Mouse (Mus musculus): ENCODE measurements around the gene Acta2. TPM values are rescaled to one million over a fixed set of nuclear protein-coding genes. Genes with fewer than 3 reads are reported as not detected.
A peak's percentile ranks its signal among the peaks of the same experiment; 100 is the strongest.

The Acta2 gene
- polyA plus RNA-seq, 1 experiment from 2014 or later, result 115 TPM

DNA sequence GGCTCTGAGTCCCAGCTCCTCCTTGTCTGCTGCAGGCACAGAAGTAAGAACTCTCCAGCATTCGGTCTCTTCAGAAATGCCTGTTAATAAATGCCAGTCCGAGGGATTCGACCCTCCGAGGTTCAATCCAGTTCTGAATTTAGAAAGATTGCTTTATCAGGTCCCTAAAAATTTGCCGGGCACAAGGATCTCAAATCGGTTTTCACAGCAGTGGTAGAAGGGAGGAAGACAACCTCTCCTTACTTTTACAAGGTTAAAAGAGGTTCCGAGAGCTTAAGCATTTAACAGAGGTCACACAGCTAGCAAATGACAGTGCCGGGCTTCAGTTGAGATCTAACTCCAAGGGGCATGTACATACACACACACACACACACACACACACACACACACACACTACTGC lies 36.0 kb upstream of the Acta2 start:
- 0 out of 2 replicates have a peak, but pooled peaks cover 2% of the 10 kb centered on the region for H3K27me3 ChIP-seq (ENCODE audit: control insufficient read depth, insufficient read depth, low read length)
- 0 out of 2 replicates have a peak overlapping the region, but pooled peaks have one; percentile 48 for H3K9ac ChIP-seq (ENCODE audit: low read depth, low read length)
- WGBS, result 60% methylated on average over 8 of the region's 8 CpGs
- no peaks in the 10 kb centered on the region for H3K4me1 ChIP-seq (ENCODE audit: control insufficient read depth, insufficient read depth, low read length)
- peak overlapping the region; percentile 91 for H3K4me2 ChIP-seq (replicated peaks; ENCODE audit: low read depth, low read length)
- no peaks in the 10 kb centered on the region for H3K36me3 ChIP-seq (ENCODE audit: control insufficient read depth, insufficient read depth, low read length)
- no peak overlapping the region for H3K27ac ChIP-seq (ENCODE audit: low read depth, low read length)
- no peak for ATAC-seq (ENCODE audit: low FRiP score, low TSS enrichment)
- no peaks in the 10 kb centered on the region for H3K9me3 ChIP-seq (ENCODE audit: control insufficient read depth, low read length)
- peak overlapping the region; percentile 46; the same call in 1 of the 2 replicates for H3K4me3 ChIP-seq (ENCODE audit: low read length)

DNA sequence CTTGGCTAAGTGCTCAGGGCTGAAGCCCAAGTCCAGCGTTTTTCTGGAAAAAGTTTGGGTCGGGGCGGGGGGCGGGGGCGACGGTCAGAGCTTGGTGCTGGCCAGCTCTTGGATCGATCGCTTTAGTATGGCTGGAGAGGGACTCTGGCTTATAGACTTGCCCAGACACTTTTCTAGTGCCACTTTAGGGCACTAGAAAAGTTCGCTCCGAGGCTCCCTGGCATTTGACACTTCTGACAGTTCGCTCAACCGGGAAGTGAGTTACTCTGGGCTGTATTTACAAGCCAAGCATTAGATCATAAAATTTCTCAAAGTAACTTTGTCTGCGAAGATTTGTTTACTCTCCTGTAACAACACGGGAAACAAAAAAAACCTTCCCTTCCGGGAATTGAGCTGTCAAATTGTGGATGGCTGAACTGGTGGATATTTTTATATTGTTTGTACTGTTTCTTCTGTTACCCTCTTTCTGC lies 35.5 kb upstream of the Acta2 start:
- Histone ChIP-seq H3K36me3 (ENCODE audit: control insufficient read depth, insufficient read depth, low read length) (no peaks in the 10 kb centered on the region), H3K4me2 (replicated peaks; ENCODE audit: low read depth, low read length) (peak overlapping the region; percentile 91), H3K9ac (ENCODE audit: low read depth, low read length) (peak overlapping the region; percentile 48; the same call in 1 of the 2 replicates), H3K9me3 (ENCODE audit: control insufficient read depth, low read length) (no peaks in the 10 kb centered on the region), H3K4me3 (ENCODE audit: low read length) (peak overlapping the region; percentile 46), H3K4me1 (ENCODE audit: control insufficient read depth, insufficient read depth, low read length) (no peaks in the 10 kb centered on the region), H3K27me3 (ENCODE audit: control insufficient read depth, insufficient read depth, low read length) (0 out of 2 replicates have a peak, but pooled peaks cover 2% of the 10 kb centered on the region), H3K27ac (ENCODE audit: low read depth, low read length) (no peak overlapping the region)
- WGBS, result 9% methylated on average over 15 of the region's 15 CpGs
- peak; percentile 52 for ATAC-seq (ENCODE audit: low FRiP score, low TSS enrichment)

DNA sequence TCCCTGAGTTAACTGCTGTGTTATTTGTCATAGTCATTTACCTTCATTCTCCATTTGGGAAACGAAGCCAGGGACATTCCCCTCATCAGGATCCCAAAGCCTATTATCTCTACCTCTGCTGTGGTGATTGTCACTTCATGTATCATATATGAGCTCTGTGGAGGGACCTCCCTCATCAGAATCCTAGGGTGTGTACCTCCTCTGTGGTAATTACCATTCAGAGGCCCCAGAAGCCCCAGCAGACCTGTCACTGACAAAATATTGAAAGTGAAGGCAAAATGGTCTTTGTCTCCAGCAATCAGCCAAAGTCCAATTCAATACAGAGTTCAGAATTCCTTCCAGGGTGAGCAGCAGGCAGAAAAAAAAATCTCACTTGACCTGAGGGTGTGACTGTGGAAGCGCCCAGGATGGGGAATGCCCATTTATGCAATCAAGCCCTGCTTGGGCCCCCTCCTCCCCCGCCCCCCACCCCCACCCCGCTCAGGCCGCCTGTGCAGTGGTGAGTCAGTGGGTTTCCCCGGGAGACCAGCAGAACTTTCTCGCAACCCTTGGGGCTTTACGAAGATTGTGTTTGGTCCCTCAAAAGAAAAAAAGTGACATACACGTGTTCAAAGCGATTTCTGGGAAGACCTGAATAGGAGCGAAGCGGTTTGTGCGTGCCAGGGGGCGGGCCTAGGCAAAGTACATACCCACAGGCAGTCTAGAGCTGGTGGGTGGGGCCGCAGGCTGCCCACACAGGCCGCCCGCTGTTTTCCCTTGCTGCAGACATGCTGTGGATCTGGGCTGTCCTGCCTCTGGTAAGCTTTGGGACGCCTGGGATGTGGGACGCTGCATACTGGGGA lies 34.8 kb upstream of the Acta2 start, which contains the start of gene Fas:
Fas (plus strand) TSS at position 719 of the 842 bp plus-strand sequence.
- Histone ChIP-seq H3K4me2 (replicated peaks; ENCODE audit: low read depth, low read length) (peak within 1 kb of the TSS; percentile 91), H3K4me1 (ENCODE audit: control insufficient read depth, insufficient read depth, low read length) (no peaks in the 10 kb centered on the region), H3K27ac (ENCODE audit: low read depth, low read length) (no peak within 1 kb of the TSS), H3K9ac (ENCODE audit: low read depth, low read length) (peak within 1 kb of the TSS; percentile 48; the same call in 1 of the 2 replicates), H3K36me3 (ENCODE audit: control insufficient read depth, insufficient read depth, low read length) (no peaks in the 10 kb centered on the region), H3K27me3 (ENCODE audit: control insufficient read depth, insufficient read depth, low read length) (0 out of 2 replicates have a peak, but pooled peaks cover 2% of the 10 kb centered on the region), H3K9me3 (ENCODE audit: control insufficient read depth, low read length) (no peaks in the 10 kb centered on the region), H3K4me3 (ENCODE audit: low read length) (peak within 1 kb of the TSS; percentile 46)
- ATAC-seq (ENCODE audit: low FRiP score, low TSS enrichment), result peak; percentile 94
- WGBS, result 4% methylated on average over 19 of the region's 19 CpGs

DNA sequence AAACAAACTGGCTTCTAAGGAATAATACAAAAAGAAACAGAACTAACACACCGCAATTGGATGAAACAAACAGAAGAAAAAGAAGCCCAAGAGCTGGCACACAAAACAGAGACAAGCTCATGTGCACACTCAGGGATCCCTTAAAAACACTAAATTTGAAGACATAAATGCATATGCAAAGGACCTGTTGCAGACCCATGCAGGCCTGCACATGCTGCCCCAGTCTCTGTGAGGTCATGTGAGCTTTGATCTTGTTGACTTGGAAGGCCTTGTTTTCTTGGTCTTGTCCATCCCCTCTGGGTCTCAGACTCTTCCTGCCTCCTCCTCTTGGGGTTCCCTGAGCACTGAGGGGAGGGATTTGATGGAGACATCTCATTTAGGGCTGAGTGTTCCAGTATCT lies 33.3 kb upstream of the Acta2 start:
- Histone ChIP-seq H3K27me3 (ENCODE audit: control insufficient read depth, insufficient read depth, low read length) (0 out of 2 replicates have a peak, but pooled peaks cover 2% of the 10 kb centered on the region), H3K4me3 (ENCODE audit: low read length) (no peak overlapping the region), H3K36me3 (ENCODE audit: control insufficient read depth, insufficient read depth, low read length) (no peaks in the 10 kb centered on the region), H3K4me2 (replicated peaks; ENCODE audit: low read depth, low read length) (no peak overlapping the region), H3K9ac (ENCODE audit: low read depth, low read length) (no peak overlapping the region), H3K9me3 (ENCODE audit: control insufficient read depth, low read length) (no peaks in the 10 kb centered on the region), H3K27ac (ENCODE audit: low read depth, low read length) (no peak overlapping the region), H3K4me1 (ENCODE audit: control insufficient read depth, insufficient read depth, low read length) (no peaks in the 10 kb centered on the region)
- no peak for ATAC-seq (ENCODE audit: low FRiP score, low TSS enrichment)
- WGBS, result 97% methylated on average over 1 of the region's 1 CpGs

DNA sequence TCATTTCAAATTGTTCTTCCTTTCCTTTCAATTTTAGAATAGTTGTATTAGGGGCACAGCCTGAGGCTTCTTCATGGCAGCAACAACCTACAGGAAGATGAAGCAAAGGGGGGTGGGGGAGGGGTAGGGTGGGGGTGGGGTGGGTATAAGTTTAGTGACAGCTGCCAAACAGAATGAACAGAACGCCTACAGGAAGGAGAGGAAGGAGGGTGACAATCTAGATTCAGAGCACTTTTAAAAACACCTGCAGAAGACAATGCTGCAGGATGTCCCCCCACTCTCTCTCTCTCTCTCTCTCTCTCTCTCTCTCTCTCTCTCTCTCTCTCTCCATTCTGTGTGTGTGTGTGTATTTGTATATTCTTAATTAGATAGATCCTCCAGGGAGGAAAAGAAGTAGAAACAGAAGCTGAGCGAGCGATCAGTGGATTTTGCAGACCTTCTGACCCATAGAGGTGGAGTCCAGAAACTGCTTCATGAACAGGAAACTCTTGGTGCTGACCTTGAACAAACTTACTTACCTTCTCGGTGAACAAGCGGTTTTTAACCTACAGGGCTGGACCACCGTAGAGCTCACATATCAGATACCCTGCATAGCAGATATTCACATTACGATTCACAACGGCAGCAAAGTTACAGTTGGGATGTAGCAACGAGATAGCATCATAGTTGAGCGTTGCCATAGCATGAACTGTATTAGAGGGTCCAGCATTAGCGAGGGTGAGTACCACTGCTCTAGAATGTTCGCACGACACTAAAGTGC lies 32.4 kb upstream of the Acta2 start:
- Histone ChIP-seq H3K4me2 (replicated peaks; ENCODE audit: low read depth, low read length) (no peak overlapping the region), H3K9ac (ENCODE audit: low read depth, low read length) (no peak overlapping the region), H3K9me3 (ENCODE audit: control insufficient read depth, low read length) (no peaks in the 10 kb centered on the region), H3K27me3 (ENCODE audit: control insufficient read depth, insufficient read depth, low read length) (0 out of 2 replicates have a peak, but pooled peaks cover 2% of the 10 kb centered on the region), H3K27ac (ENCODE audit: low read depth, low read length) (no peak overlapping the region), H3K4me3 (ENCODE audit: low read length) (no peak overlapping the region), H3K4me1 (ENCODE audit: control insufficient read depth, insufficient read depth, low read length) (no peaks in the 10 kb centered on the region), H3K36me3 (ENCODE audit: control insufficient read depth, insufficient read depth, low read length) (no peaks in the 10 kb centered on the region)
- 78% methylated on average over 13 of the region's 13 CpGs for WGBS
- no peak for ATAC-seq (ENCODE audit: low FRiP score, low TSS enrichment)

DNA sequence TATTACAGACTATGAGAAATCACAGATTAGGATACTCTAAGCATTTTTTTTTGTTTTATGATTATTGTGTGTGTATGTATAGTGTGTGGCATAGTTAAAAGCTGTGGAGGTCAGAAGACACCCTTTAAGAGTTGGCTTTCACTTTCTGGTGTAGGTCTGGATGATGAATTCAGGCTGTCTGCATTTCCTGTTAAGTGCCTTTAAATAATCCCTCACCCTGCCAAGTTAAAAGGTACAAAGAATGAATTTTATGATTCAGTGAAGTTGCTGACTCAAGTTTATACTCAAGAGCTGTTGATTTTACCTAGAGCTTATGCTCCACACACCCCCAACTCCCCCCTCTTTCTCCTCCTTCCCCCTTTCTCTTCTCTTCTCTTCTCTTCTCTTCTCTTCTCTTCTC lies 31.8 kb upstream of the Acta2 start:
- Histone ChIP-seq H3K27me3 (ENCODE audit: control insufficient read depth, insufficient read depth, low read length) (0 out of 2 replicates have a peak, but pooled peaks cover 2% of the 10 kb centered on the region), H3K4me1 (ENCODE audit: control insufficient read depth, insufficient read depth, low read length) (no peaks in the 10 kb centered on the region), H3K9me3 (ENCODE audit: control insufficient read depth, low read length) (no peaks in the 10 kb centered on the region), H3K9ac (ENCODE audit: low read depth, low read length) (no peak overlapping the region), H3K4me3 (ENCODE audit: low read length) (no peak overlapping the region), H3K27ac (ENCODE audit: low read depth, low read length) (no peak overlapping the region), H3K4me2 (replicated peaks; ENCODE audit: low read depth, low read length) (no peak overlapping the region), H3K36me3 (ENCODE audit: control insufficient read depth, insufficient read depth, low read length) (no peaks in the 10 kb centered on the region)
- no peak for ATAC-seq (ENCODE audit: low FRiP score, low TSS enrichment)

DNA sequence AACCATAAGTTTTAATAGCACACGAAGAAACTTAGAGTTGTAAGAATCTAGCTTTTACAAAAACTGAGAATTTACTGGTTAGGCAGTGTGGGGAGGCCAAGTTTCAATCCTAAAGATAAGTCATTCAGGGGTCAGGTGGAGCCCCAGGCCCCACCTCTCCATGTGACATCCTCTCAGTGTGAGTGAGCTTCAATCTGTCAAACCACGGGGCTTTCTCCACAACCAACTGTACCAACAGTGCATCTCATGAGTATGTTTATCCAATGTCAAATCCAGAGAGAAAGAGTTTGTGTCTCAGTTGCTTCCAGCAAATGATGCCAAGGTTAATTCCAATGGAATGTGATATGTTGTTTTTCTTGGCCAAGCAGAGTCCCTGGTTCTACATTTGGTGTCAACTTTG lies 29.4 kb upstream of the Acta2 start:
- H3K36me3 ChIP-seq (ENCODE audit: control insufficient read depth, insufficient read depth, low read length), result no peaks in the 10 kb centered on the region
- H3K4me1 ChIP-seq (ENCODE audit: control insufficient read depth, insufficient read depth, low read length), result no peaks in the 10 kb centered on the region
- H3K9me3 ChIP-seq (ENCODE audit: control insufficient read depth, low read length), result no peaks in the 10 kb centered on the region
- no peaks in the 10 kb centered on the region for H3K27me3 ChIP-seq (ENCODE audit: control insufficient read depth, insufficient read depth, low read length)
- no peak overlapping the region for H3K4me2 ChIP-seq (replicated peaks; ENCODE audit: low read depth, low read length)
- H3K27ac ChIP-seq (ENCODE audit: low read depth, low read length), result no peak overlapping the region
- ATAC-seq (ENCODE audit: low FRiP score, low TSS enrichment), result no peak
- 60% methylated on average over 2 of the region's 2 CpGs for WGBS
- H3K9ac ChIP-seq (ENCODE audit: low read depth, low read length), result no peak overlapping the region
- H3K4me3 ChIP-seq (ENCODE audit: low read length), result no peak overlapping the region

DNA sequence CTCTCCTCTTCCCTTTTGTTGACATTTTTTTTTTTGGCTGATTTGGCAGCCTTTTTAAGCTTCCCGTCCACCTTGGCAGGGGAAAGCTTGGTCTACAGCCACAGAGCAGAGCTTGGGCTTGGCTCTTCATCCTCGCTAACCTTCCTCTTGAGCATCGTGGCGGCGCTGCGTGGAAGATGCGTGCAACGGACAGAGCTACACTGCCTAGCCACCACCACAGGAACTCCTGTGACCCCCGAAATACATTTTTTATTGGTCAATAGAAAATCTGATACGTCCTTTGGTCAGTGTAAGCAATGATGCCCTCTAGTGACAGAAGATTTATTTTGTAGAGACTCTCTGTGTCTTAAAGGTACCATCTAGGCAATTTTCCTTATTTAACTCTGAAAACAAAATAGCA lies 29.0 kb upstream of the Acta2 start:
- H3K27ac ChIP-seq (ENCODE audit: low read depth, low read length), result no peak overlapping the region
- 65% methylated on average over 10 of the region's 10 CpGs for WGBS
- no peak overlapping the region for H3K4me3 ChIP-seq (ENCODE audit: low read length)
- H3K27me3 ChIP-seq (ENCODE audit: control insufficient read depth, insufficient read depth, low read length), result no peaks in the 10 kb centered on the region
- no peaks in the 10 kb centered on the region for H3K36me3 ChIP-seq (ENCODE audit: control insufficient read depth, insufficient read depth, low read length)
- no peak overlapping the region for H3K4me2 ChIP-seq (replicated peaks; ENCODE audit: low read depth, low read length)
- no peak for ATAC-seq (ENCODE audit: low FRiP score, low TSS enrichment)
- H3K9ac ChIP-seq (ENCODE audit: low read depth, low read length), result no peak overlapping the region
- H3K4me1 ChIP-seq (ENCODE audit: control insufficient read depth, insufficient read depth, low read length), result no peaks in the 10 kb centered on the region
- no peaks in the 10 kb centered on the region for H3K9me3 ChIP-seq (ENCODE audit: control insufficient read depth, low read length)

Data from kidney, embryonic 14.5 days (tissue).